Mouse (Mus musculus) intestine, embryonic 16.5 days (tissue): ENCODE data around the gene Ifit1. TPM values are rescaled to one million over a fixed set of nuclear protein-coding genes. Genes with fewer than 3 reads are reported as not detected.

Experiments
- polyA plus RNA-seq: library from polyadenylated mRNA; unstranded; fragments of >200 nt; fragmentation: Nextera tagmentation; extraction: Ambion mirVana; gene quantifications from 2 replicates; pipeline ENCODE4 v1.2.1, GENCODE M21; 2015

The Ifit1 gene
- polyA plus RNA-seq, 1 experiment from 2014 or later, result 10.8 TPM

Other genes with a start within 250 kb of the Ifit1 start
- 3.6 and 4.0 TPM in 2 replicates for gene Ch25h, start 165.7 kb upstream of the Ifit1 start, polyA plus RNA-seq
- 39.9 and 42.2 TPM in 2 replicates for gene Lipa, start 113.4 kb upstream of the Ifit1 start, polyA plus RNA-seq
- 5.7 and 5.8 TPM in 2 replicates for gene Ifit2, start 90.2 kb upstream of the Ifit1 start, polyA plus RNA-seq
- 0.70 and 1.6 TPM in 2 replicates for gene Ifit3, start 57.3 kb upstream of the Ifit1 start, polyA plus RNA-seq
- gene Ifit1bl1, start 38.9 kb upstream of the Ifit1 start, polyA plus RNA-seq, result 0.86 and 0.88 TPM in 2 replicates
- 0.15 and 0.32 TPM in 2 replicates for gene Ifit3b, start 32.9 kb upstream of the Ifit1 start, polyA plus RNA-seq
- 19.9 and 32.3 TPM in 2 replicates for gene Ifit1bl2, start 128 bp upstream of the Ifit1 start, polyA plus RNA-seq
- gene Slc16a12, start 106.4 kb downstream of the Ifit1 start, polyA plus RNA-seq, result 8.1 and 8.3 TPM in 2 replicates
- 6.7 and 7.9 TPM in 2 replicates for gene Pank1, start 238.6 kb downstream of the Ifit1 start, polyA plus RNA-seq